Mouse (Mus musculus) myocyte (in vitro differentiated cells): ENCODE measurements around the gene Tbce.

Experiments used
- E2F4 ChIP-seq: IDR thresholded peaks from one replicate; pipeline ENCODE4 v1.6.1; 2011; ENCODE audit warnings: mild to moderate bottlenecking, control low read depth, moderate library complexity; ENCODE audit not compliant: insufficient read depth
- MYOG ChIP-seq, 3 experiments: IDR thresholded peaks; one replicate each; pipeline ENCODE4 v1.6.1; 2011; ENCODE audit warnings: control low read depth in 2 of 3, low read depth in 2 of 3, mild to moderate bottlenecking in 2 of 3; ENCODE audit not compliant: insufficient read length in 2 of 3, control insufficient read depth in 1 of 3, insufficient read depth in 1 of 3

DNA sequence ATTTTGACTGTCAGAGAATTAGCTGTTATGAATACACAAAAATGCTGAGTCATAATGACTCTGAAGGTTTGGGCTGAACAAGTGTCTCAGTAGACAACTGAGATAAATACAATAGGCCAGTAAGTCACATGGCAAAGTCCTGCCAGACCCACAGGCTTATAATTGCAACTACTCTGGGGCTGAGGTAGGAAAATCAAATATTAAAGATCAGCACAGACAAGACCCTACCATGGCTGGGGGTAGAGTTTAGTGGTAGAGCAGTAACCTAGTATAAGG lies 5.4 kb downstream of the Tbce start:
- TF ChIP-seq MYOG (IDR thresholded peaks at IDR 0.05; ENCODE audit: control insufficient read depth in 1 of 3, insufficient read depth in 1 of 3, insufficient read length in 2 of 3, low read depth in 2 of 3), result no peak
- no peak for TF ChIP-seq E2F4
